Mouse (Mus musculus) adrenal gland, postnatal 14 days (tissue): Measurements from ENCODE around the gene Nrtn. TPM values are rescaled to one million over a fixed set of nuclear protein-coding genes. Genes with fewer than 3 reads are reported as not detected.

Experiments
- DNase-seq: peaks from one replicate; pipeline ENCODE4 v3.0.0; 2021; ENCODE audit warnings: mixed read lengths
- long read RNA-seq, 2 experiments: library from polyadenylated mRNA; stranded (forward); transcript quantifications; one replicate each; pipeline ENCODE4 v2.0.0; 2021
- total RNA-seq: library from RNA; stranded (reverse); gene quantifications from 2 replicates; pipeline ENCODE4 v1.2.3, GENCODE M21; 2021

Gene Nrtn
- 4.5 and 4.8 TPM in 2 replicates for total RNA-seq
- long read RNA-seq, experiment 1, transcript Nrtn-201 (3 exons, 1,023 nt): major isoform, 9 of 9 reads
- long read RNA-seq, experiment 1, partial matches to known transcripts: 0 of 9 reads
- long read RNA-seq, experiment 1, other reads (novel, unspliced or antisense): 0 of 9 reads
- long read RNA-seq, experiment 2, transcript Nrtn-201 (3 exons, 1,023 nt): major isoform, 13 of 14 reads
- long read RNA-seq, experiment 2, partial matches to known transcripts: 1 of 14 reads
- long read RNA-seq, experiment 2, other reads (novel, unspliced or antisense): 0 of 14 reads

DNA sequence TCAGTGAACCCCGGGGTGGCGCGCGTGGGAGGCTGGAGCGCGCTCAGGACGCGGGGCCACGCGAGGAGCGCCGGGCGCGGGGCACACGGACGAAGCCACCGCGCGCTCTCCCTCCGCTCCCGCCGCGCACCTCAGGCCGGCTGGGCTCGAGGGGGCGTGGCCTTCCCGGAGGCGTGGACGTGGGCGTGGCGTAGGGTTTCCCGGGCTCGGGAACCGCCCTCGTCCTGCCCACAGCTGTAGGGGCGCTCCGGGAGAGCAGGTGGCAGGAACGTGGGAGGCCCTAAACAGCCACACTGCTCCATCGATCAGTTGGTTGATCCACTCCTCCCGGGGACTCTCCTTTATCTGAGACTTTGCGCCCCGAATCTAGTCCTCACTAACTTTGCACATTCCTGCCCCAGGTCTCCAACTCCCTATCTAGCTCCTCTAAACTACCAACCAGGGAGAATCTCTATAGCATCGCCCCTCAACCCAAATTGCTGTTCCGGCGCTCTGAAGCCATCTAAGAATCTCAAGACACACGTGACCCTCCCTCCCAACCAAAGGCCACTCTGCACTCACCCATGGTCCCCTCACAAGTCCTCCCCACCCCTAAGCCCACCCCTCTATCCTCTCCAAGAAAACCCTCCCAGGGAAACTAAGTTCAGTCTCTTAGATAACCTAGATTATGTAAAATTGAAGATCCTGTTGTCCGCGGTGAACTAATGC lies at the start of gene Nrtn:
Gene Nrtn, minus strand, starts transcription at position 115 of the 708 bp plus-strand sequence.
- peak; percentile 96 for DNase-seq

DNA sequence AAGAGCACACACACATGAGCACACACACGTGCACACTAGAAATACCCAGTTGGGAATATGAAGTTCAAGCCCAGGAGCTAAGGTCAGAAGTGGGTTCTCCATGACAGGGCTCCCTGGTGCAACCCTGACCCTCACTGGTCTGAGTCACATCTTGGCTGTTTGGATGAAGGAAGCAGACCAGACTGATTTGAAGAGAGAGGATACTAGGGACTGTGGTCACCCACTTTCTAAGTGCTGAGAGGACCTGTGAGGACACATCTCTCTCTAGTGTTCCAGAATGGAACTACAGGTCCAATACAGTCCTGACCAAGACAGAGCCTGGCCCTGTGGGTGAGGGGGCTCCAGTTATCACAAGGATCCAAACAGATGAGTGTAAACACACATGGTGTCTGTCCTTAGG lies 48.5 kb upstream of the Nrtn start:
- peak; percentile 63 for DNase-seq

DNA sequence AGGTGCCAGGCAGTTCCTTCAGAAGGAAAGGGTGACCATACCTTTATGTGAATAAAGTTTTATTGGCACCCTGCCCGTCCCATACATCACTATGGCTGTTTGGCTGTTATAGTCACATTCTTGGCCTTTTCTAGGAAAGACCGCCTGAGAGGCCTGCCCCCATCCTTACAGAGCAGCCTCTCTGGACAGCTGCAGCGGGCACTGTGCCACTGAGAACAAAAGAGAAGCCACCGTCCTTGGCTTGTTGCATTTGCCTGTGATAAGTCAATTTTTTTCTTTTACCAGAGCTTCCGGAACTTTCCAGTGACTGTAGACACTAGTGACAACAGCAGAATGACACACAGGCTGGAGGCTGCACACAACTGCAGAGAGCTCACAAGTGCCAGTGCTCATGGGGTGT lies 47.6 kb upstream of the Nrtn start:
- peak; percentile 85 for DNase-seq

DNA sequence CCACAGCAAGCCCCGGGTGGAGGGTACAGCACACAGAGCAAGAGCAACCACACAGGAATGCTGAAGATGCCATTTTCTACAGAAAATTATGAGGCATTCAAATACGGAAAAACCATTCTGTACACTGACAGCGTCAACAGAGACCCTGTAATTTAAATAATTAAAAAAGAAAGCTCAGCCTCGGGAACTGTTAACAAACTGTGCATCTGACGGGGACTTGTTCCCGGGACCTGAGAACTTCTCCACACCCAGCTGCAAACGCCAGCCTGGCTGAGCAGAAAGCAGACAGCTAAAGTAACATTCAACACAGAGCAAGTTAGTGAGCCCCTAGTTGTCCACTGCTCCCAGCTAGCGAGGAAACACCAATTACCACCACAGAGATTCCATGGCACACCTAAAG lies 44.7 kb upstream of the Nrtn start:
- DNase-seq: no peak

DNA sequence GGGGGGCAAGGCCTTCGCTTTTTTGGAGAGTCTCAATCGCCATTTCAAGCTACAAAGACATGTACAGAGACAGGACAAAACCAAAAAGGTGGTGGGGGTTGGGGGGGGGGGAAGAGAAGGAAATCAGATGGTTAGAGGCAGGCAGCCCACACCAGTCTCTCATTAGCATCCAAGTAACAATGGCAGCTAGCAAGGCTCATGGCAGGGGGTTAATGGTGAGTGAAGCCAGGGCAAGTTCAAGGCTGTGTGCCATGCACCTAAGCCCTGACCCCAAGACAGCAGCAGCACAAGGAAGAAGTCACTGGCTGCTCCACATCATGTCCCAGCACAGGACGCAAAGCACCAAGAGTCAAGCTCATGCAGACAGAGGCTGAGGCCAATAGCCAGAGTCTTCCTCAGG lies 41.9 kb upstream of the Nrtn start:
- DNase-seq: no peak

DNA sequence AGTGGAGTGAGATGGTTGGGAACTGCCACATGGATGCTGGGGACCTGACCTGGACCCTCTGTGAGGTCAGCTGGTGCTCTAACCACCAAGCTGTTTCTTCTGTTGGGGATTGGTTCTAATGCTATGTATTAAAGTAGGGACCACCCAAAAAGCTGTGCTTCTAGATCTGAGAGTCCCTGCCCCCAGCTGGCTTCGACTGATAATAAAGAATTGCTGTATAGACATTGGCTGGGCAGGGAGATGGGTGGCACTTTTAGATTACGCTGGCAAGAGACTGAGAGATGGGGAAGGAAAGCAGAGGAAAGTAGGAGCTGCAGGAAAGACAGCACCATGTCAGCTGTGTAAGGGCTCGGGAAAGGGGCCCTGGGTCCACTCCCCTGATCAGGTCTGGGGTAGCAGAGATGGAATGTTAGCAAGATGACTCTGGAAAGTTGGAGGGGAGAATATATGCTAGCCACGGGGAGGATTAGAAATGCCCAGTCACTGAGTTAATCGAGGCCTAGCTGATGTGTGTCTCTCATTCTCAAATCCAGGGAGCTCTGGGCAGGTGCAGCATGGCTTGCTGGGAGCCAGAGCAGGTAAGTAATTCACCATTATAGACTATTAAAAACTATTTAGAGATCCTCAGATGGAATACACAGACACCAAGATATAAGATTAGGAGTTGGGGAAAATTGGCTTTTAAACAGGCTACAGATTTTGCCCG lies 36.4 kb upstream of the Nrtn start:
- no peak for DNase-seq

DNA sequence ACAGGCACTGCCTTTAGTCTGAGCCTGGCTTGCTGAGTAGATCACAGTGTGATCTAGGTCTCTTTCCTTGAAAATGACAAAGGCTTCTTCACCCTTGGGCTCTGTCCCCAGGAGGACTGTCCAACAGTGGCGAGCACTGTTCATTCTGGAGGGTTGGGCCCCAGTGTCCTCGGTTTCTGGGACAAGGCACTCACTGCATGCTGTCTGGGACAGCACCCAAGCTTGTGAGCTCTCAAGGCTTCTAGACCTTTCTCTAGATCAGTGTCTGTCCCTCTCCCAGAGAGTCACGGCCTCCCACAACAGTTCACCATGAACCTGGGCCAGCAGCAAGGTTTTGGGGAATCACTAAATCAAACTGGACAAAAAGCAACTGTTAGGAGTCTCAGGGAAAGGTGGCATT lies 35.3 kb upstream of the Nrtn start:
- DNase-seq: no peak

DNA sequence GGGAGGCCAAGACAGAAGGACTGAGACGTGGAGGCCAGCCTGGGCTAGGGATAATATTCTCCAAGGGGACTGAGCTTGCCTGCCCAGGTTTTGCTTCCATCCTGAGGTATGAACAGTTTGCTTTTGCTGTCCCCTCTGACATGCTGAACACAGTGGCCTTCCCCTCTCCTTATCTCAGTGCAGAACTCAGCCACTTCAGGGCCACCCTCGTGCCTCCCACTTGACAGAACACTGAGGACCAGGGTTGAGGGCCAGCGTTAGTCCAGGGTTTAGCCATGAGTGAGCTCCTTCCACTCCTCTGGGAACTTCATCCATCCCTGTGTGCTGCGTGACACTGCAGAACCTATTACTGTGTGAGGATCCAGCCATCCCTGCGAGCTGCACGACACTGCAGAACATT lies 32.0 kb upstream of the Nrtn start:
- DNase-seq: no peak

DNA sequence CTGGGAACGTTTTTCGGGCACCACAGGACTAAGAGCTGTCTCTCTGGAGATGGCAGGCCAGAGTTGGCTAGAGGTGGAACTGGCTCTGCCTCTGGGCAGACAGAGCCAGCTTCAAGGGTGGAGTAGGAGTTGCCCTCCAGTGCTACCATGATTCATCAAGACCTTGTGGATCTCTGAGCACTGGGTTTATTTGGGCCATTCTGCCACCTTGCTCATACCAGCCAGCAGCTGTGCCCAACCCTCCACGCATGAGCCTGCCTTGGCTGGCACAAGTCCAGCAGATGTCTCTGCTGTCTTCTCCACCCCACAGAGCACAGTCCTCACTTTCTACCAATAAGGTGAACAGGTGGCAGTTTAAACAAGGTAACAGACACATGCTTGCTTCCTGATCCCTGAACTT lies 31.6 kb upstream of the Nrtn start:
- DNase-seq: peak; percentile 79

DNA sequence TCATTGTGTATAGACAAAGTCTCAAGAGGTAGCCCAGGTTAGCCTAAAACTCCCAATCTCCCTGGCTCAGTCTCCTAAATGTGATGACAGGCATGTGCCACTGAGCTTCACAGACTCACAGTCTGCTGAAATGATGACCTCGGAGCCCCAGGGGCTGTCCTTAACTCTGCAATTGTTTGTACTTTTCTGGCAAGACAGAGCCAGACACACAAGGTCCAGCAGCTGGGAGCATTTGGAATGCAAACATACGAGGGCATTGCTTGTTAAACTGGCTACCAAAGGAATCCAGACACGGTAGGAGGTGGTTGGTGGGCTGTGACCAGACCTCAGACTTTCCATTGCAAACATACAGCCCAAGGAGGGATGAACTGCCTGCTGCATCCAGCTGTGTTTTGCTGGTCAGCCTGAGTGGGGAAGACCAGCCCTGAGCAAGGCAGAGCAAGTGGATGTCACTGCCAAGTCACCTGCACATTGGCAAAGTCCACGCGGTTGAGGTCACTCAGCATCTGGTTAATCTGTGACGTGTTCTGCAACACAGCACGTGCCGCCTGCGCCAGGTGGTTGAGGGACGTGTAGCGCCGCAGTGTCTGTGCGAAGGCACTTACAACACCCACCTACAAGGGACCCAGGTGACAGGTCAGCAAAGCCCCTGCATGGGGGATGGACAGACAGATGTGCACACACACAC lies 23.1 kb upstream of the Nrtn start:
- DNase-seq: no peak

DNA sequence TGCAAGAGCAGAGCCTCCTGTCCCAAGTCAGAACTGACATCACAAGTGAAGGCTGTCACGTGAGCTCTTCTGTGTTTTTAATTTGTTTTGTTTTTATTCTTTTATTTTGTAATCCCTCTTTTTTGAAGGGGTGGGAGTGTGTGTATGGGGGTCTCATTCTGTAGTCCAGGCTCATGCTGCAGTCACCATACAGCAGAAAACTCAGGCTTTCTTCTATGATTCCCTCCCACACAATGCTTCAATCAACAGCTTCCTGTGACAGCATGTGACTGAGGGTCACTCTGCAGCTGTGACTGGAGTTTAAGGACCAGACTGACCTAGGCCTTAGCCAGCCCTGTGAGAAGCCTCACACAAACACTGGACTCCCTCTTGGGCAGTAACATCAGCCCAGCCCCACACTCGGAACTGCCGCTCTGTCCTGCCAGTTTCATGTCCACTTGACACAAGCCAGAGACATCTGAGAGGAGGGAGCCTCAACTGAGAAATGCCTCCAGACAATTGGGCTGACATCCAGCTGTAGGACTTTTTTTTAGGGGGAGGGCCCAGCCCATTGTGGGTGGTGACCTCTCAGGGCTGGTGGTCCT lies 21.5 kb upstream of the Nrtn start:
- no peak for DNase-seq

DNA sequence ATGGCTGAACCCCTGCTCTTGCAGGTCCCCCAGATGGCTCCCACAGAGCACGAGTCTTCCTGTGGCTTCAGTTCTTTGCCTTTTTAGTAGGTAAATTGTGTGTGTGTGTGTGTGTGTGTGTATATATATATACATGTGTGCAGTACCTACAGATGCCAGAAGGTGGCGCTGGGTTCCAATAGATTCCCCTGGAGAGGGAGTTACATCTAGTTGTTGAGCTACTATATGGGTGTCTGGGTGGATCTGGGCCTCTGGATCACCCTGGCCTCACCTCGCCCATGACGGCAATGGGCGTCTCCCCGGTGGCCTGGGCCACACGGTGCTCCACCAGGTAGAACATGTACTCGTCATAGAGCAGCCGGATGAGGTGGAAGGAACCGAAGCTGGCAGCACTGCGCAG lies 20.2 kb upstream of the Nrtn start:
- no peak for DNase-seq

DNA sequence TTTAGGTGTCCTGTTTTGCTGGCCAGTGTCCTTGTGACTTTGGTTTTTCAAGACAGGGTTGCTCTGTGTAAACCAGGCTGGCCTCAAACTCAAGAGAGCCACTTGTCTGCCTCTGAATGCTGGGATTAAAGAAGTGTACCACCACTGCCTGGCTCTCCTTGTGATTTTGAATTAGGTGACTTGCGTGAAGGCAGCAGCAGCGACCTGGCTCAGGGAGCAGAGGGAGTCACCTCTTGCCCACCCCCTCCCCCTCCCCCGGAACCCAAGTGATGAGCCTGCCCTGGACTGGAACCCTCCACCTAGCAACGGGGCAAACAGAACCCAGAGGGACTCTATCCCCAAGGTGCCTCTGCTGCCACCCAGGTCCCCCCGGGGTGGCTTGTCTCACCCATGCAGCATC lies 12.6 kb upstream of the Nrtn start, which contains the start of gene Prr22:
Gene Prr22, plus strand, starts transcription at position 301 of the 400 bp plus-strand sequence.
- DNase-seq: no peak

DNA sequence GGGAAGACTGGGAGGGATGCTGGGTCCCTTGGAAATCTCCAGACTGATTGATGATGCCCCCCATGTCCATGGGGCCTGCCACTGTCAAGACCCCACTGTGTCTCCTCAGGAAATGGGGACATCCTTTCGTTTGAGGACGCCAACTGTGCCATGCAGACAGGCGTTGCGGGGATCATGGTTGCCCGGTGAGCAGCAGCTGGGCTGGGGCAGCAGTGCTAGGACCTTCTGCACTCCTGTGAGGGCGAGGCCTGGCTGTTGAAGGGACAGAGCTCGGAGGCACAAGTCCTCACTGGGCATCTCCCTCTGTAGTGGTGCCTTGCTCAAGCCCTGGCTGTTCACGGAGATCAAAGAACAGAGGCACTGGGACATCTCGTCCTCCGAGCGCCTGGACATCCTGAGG lies 11.6 kb upstream of the Nrtn start:
- no peak for DNase-seq

DNA sequence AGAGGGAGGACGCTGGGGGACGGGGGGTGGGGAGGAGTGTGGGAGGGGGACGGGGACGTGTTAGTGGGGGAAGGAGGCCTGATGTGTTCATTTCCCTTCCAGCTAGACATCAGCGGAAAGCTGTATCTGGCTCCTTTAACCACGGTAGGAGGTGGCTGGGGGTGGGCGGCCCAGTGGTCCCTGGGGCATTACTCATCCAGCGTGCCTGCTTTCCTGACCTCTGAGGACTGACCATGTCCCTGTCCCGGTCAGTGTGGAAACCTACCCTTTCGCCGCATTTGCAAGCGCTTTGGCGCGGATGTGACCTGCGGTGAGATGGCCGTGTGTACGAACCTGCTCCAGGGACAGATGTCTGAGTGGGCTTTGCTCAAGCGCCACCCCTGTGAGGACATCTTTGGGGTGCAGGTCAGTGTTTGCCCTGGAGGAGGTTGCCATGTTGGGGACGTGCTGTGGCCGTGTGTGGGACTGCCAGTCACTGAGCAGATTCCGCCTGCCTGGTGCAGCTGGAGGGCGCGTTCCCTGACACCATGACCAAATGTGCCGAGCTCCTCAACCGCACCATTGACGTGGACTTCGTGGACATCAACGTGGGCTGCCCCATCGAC lies 10.3 kb upstream of the Nrtn start:
- DNase-seq: no peak

DNA sequence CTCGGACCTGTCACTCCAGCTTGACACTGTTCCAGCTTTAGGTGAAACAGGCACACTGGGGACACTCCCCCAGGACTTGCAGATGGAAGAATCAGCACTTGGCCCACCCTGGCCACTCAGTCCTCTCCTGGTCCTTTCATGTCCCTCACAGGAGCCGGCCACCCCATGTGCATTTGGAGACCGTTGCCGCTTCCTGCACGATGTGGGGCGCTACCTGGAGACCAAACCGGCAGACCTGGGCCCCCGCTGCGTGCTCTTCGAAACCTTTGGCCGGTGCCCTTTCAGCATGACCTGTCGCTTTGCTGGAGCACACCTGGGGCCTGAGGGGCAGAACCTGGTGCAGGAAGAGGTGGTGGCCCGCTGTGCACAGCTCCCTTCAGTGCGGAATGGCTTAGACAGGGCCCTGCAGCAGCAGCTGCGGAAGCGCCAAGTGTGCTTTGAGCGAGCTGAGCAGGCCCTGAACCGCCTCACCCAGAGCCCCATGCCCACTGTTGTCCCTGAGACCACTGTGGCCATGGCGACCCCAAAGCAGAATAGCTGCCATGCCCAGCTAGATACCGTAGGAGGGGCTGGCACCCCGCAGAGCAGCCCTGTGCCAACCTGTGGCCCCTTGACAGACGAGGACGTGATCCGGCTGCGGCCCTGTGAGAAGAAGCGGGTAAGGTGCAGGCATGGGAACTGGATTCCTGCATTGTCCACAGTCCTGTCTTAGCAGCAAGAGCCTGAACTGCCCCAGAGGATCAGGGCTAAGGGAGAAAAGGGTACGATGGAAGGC lies 9.5 kb upstream of the Nrtn start:
- DNase-seq: no peak

DNA sequence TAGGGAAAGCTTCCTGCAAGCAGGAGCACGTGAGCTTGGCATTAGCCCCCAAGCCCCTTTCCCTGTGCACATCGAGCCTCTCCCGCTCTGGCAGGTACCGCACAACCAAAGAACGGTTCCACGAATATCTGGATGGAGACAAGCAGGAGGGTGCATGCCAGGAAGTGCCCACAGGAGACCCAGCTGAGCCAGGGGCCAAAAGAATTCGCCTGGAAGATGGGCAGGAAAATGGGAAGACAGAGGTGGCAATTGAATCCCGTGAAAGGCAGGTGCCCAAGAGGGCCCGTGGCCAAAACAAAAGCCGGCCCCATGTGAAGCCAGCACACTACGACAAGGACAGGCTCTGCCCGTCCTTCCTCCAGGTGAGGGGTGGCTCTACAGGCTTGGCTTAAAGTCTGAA lies 8.1 kb upstream of the Nrtn start:
- DNase-seq: no peak

DNA sequence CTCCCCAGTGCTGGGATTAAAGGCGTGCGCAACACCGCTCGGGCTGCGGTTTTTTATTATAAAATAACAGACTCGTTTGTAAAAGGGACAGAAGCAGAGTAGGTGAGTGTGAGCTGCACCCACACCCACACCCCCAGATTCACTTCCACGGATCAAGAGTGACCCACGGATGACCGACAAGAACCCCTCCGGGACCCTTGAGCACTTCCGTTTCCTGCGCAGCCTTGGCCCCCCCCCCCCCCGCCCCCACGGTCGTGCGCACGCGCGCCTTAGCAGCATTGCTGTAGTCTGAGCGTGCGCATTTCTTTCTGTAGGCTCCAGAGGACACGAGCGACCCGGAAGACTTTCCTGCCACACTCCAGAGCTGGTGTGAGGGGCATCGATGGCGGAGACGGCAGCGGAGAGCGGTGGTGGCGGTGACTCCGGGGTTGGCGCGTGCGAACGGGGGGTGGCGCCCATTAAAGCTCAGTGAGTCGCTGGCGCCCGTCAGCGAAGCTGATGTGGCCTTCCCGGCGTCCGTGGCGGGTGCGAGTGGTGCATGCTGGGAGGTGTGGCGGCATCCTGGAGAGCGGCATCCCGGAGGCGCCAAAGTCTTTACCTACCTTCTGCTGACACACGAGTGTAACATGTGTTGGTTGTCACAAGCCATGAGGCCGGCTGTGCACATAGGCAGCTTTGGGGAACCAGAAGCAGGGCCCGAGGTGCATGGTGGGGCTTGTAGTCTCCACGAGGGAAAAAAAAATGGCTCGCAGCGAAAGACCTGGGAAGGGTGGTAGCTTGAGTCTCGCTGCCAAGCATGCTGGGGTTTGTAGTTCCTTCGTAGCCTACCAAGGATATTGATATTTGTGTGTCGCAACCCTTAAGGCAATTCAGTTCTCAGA lies 7.4 kb upstream of the Nrtn start, which contains the start of gene Dus3l:
Gene Dus3l, plus strand, starts transcription at position 284 of the 881 bp plus-strand sequence.
- peak; percentile 90 for DNase-seq

DNA sequence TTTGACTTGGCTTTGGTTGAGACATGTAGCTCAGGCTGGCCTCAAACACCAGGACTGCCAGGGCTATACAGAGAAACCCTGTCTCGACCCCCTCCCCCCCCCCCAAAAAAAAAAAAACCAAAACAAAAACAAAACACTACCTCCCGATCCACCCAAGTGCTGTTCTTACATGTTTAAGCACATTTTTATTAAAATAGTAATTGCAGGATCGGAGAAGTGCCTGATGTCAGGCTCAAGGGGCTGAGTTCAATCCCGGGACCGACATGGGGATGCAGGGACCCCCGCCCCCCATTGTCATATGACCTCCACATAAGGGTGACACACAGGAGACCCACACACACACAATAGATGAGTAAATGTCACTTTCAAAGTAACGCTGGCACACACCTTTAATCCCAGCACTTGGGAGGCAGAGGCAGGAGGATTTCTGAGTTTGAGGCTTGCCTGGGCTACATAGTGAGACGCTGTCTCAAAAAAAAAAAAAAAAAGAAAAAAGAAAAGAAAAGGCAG lies 6.5 kb upstream of the Nrtn start:
- no peak for DNase-seq
